Mouse (Mus musculus) adrenal gland, postnatal 36 days (tissue): ENCODE data around the gene Ophn1. TPM values are rescaled to one million over a fixed set of nuclear protein-coding genes. Genes with fewer than 3 reads are reported as not detected.

Experiments used
- DNase-seq, 2 experiments: peaks; one replicate each; pipeline ENCODE4 v3.0.0; 2021; ENCODE audit warnings: mixed read lengths in 1 of 2
- total RNA-seq, 2 experiments: library from RNA; stranded (reverse); gene quantifications; 2 replicates each; pipeline ENCODE4 v1.2.3; 2021

The Ophn1 gene
- total RNA-seq, 2 experiments from 2014 or later, result 16.3 to 18.6 TPM

DNA sequence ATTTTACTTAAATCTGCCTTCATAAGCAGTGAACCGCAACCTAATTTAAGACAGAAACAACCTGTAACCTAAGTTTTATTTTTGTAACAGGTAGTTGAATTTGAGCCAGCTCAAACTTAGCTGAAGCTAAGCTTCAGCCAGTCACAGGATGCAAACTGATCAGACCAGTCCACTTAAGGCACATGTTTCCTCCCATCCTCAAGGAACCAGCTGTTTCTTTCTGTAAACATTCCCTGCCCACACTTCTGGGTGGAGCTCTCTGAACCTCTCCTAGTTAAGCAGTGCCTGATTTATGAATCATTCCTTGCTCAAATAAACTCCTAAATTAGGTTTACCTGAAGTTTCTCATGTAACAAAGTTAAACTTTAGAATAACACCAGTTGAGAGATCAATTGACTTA is 54.8 kb downstream of the Ophn1 start:
- no peak for DNase-seq

DNA sequence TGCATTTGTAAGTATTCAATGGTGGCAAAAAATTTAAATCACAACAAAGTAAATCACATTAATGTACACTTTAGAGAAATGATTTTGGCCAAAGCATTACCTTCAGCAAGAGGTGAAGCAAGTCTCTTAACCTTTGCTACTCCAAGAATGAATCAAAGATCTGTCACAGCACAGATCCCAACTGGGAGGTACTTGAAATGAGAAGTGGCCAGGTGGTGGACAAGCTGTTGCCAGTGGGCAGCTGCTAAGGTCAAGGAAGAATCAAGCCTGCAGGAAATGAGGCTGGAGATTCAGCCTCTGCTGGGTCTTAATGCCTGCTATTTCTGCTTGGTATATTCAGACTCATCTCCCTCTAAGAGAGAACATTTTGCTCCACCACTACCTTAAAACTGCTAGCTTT is 87.0 kb downstream of the Ophn1 start:
- DNase-seq, result no peak

DNA sequence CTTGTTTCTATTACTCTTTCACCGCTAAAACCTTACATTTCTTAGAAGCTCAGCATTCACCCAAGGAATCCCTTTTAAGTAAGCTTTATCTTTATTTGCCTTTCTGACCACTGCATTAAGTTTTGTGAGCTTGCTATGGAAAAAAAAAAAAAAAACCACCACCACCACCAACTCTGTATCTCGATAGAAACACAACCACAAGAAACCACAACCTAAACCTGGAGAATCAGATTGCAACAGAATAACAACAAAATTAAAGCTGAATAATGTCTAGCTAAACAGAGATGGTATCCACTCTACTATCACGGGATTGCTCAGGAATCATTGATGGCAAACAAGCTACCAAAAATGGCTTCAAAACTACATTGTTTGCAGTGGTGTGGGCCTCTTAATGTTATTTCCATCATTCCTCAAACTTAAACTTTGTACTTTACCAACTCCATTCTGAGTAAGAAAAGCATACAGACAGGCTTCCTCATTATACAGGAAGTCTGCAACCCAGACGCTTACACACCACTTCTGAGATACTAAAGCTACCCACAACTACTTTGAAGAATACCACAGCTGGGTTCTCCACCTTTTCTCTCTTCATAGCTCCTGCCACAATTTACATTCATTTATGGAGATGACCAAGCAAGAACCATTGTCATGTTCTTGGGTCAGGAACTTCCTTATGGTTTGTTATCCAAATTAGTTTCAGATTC is 116.4 kb downstream of the Ophn1 start:
- no peak for DNase-seq

GRCm38 (mm10) chrX:98755089-98755488 is 135.7 kb downstream of the Ophn1 start:
- DNase-seq, result no peak

GRCm38 (mm10) chrX:98751279-98751817 is 139.5 kb downstream of the Ophn1 start:
- no peak for DNase-seq

- DNase-seq, result no peak
These were observed 154.1 kb downstream of the Ophn1 start for GRCm38 (mm10) chrX:98736758-98737157.

GRCm38 (mm10) chrX:98722991-98723390 is 167.8 kb downstream of the Ophn1 start:
- peak; percentile 12 to 19 for DNase-seq

GRCm38 (mm10) chrX:98707766-98708165 is 183.1 kb downstream of the Ophn1 start:
- DNase-seq, result peak; percentile 4 to 19

- peak; percentile 44 to 66 for DNase-seq
These were observed 189.2 kb downstream of the Ophn1 start for GRCm38 (mm10) chrX:98701635-98702034.

GRCm38 (mm10) chrX:98682603-98683002 is 208.2 kb downstream of the Ophn1 start:
- DNase-seq, result peak; percentile 1 to 4

DNA sequence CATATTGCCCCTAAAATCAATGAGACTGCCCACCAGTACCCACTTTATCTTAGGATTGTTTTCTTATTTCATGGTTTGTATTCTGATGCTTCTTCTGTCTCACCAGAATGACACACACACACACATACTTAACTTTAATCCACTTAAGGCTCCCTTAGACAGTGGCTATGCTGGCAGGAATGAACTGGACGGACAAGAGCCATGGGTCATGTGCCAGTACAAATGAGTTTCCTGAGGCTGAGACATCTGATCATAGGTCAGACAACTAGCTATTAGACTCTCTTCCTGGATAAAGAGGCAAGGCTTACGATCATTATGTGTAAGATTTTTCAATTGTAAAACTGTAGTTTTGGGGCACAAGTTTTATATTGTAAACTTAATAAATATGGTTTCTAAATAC is 209.5 kb downstream of the Ophn1 start:
- DNase-seq, result no peak

GRCm38 (mm10) chrX:98670988-98671387 is 219.8 kb downstream of the Ophn1 start:
- DNase-seq, result peak in 1 of 2 experiments; percentile 1

DNA sequence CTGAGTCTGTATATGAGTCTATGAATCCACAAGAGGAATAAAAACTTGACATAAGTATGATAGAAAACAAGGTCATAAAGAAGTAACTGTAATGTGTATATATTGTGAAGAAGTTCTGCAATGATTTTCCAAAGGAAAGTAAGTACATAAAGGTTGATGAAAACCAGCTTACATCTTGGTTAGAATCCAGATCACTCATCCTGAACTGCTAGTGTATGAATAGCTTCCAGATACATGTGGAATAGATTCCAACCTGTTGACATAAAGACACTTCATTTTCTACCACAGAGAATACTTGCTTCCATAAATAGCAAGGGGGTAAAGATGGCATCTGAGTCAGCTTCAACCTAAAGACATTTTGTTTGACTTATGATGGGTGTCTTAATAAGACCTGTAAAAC is 239.4 kb downstream of the Ophn1 start:
- DNase-seq, result no peak

- no peak for DNase-seq
These were observed 262.0 kb downstream of the Ophn1 start for GRCm38 (mm10) chrX:98628666-98629404.

DNA sequence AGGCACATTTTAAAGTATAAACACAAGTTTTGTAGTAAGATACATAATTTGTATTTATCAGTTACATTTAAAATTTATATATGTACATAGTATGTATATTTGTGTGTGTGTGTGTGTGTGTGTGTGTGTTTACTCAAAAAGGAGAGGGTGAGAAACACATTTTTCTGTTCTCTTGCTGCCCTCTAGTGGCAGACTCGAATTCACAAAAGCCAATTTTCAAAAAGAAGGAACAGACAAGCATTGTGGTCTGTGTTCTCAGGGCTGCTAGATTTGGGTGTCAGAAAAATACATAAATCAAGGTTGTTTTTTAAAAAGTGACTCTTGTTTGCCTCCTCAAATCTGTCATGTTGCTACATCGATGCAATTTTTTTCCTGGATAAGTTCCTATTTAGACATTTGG is 272.0 kb downstream of the Ophn1 start:
- peak; percentile 1 to 37 for DNase-seq

- DNase-seq, result no peak
These were observed 273.4 kb downstream of the Ophn1 start for GRCm38 (mm10) chrX:98617426-98617825.

DNA sequence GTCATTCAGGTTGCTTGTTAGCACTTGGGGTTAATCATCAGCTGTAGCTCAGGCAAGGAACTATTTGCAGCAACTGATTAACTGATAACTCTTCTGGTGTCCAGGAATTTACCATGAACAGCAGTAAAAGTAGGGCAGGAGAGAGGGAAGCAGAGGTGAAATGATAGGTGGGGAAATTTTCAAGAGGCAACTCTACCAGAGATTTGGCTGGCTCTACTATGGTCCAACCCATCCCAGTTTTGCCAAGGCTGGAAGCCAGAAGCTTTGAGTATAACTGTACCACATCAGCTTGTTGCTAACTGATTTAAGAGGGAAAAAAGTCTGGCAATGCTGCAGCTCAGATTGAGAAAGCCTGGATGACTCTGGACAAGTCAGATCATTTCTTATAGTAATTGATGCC is 316.6 kb downstream of the Ophn1 start:
- DNase-seq, result no peak

- DNase-seq, result no peak
These were observed 344.4 kb downstream of the Ophn1 start for GRCm38 (mm10) chrX:98546458-98546857.

DNA sequence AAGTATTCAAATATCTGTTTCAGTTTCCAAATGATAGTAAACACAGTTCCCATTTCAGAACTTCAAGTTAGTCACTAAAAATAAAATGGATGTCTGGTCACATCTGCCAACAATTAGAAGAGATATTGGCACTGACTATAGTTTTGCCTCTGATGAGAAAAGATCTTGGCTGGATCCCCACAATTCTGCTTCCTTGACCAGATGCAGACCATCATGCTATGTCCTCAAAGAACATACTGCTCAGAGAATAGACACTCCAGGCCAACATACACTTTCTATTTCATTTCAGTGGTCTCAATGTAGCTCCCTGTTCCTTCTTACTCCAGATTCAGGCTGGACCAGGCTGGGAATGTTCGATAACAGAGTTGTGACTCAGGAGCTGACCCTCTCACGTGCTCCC is 375.5 kb downstream of the Ophn1 start:
- DNase-seq, result no peak

DNA sequence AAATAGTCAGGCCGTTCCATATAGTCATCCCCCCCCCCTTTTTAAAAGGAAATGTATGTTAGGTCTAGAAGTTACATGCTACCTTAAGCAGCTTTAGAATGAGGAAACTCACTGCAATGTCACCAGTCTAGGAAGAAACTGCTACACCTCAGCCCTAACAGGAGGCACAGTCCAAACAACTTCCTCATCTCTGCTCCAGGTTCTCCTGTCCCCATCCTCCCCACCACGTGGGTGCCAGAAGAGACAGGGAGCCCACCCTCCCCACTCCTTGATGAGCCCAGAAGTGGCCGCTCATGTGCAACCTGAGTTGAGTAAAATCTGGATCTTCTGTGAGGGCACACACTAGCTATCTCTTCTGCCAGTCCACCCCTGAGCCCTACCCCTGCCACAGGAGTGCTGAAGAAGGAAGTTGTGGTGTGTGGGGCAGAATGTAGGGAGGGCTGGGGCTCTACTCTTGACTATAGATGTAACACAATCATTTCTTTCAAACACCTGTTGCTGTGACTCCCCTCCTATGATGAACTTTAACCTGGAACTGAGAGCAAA is 376.4 kb downstream of the Ophn1 start:
- DNase-seq, result no peak
